Mouse (Mus musculus) embryonic facial prominence, embryonic 10.5 days (tissue): Measurements from ENCODE around the gene Sema7a. TPM values are rescaled to one million over a fixed set of nuclear protein-coding genes. Genes with fewer than 3 reads are reported as not detected.

Experiments used
- DNase-seq: peaks from one replicate; pipeline ENCODE4 v3.0.0-alpha.2; 2017; ENCODE audit warnings: low spot score
- H3K27ac ChIP-seq: fragments of 300-500 bp; sonication (generic); replicated peaks from 2 replicates; pipeline ENCODE4 v1.5.1; 2016; ENCODE audit warnings: mild to moderate bottlenecking
- H3K27me3 ChIP-seq: fragments of 300-500 bp; sonication (generic); replicated peaks from 2 replicates; pipeline ENCODE4 v1.6.1; 2016; ENCODE audit warnings: low read depth, mild to moderate bottlenecking; ENCODE audit not compliant: poor library complexity, severe bottlenecking
- H3K36me3 ChIP-seq: fragments of 300-500 bp; sonication (generic); replicated peaks from 2 replicates; pipeline ENCODE4 v1.6.1; 2016; ENCODE audit warnings: mild to moderate bottlenecking, moderate library complexity
- H3K4me1 ChIP-seq: fragments of 300-500 bp; sonication (generic); 2 replicates; pipeline ENCODE4 v1.6.1; 2016
- H3K4me3 ChIP-seq: fragments of 300-500 bp; sonication (generic); 2 replicates; pipeline ENCODE4 v1.5.1; 2016; ENCODE audit warnings: mild to moderate bottlenecking, moderate library complexity
- H3K9me3 ChIP-seq: fragments of 300-500 bp; sonication (generic); 2 replicates; pipeline ENCODE4 v1.6.1; 2016; ENCODE audit warnings: mild to moderate bottlenecking
- WGBS: fragments of 180-500 bp; shearing (Covaris S2); methylation state at CpG from one replicate; pipeline ENCODE4 v1.1.7; 2016; 5-methylcytosine and 5-hydroxymethylcytosine counted together
- polyA plus RNA-seq: library from polyadenylated mRNA; unstranded; fragments of >200 nt; fragmentation: Nextera tagmentation; extraction: Ambion mirVana; gene quantifications from 2 replicates; pipeline ENCODE4 v1.2.1, GENCODE M21; 2016

Sema7a gene
- polyA plus RNA-seq, 1 experiment from 2014 or later: 0.25 TPM

DNA sequence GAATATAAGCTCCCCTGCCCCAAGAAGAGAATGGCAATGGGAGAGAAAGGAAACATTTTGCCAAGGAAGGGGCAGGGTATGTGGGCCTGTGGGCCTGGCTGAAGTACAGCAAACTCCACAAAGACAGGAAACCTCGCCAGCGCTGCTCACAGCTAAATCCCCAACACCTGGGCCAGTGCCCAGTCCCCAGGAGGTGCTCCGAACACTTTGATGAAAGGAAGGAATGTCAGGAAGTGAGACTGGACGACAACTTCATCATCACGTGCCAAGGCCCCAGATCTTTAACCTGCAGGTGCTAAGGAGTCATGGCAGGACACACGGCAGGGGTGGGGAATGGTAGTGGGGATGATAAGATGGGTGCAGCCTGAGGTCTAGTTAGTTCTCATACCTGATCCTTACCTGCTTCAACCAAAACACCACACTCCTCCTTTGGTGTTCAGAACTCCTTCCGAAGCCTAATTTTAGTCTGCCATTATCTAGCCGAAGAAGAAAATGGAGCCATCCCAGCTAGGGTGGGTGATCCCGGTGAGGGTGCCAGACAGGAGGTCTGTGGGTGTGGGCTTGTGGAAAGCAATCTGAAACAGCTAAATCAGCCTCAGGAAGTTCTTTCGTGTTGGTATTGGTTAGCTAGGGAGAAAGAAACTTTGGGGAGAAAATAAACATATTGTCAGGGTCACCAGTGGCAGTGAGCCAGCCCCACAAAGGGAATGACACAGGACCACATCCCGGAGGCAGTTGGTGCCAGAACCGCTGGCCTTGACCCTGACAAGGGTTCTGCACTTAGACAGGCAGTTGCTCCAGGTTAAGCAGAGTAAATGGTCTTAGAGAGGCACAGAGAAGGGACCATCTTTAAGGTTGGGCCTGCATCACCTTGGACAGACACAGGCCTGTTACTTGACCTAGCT lies 25.6 kb downstream of the Sema7a start:
- WGBS: 78% methylated on average over 12 of the region's 12 CpGs

GRCm38 (mm10) chr9:57967237-57967960 lies 27.5 kb downstream of the Sema7a start:
- H3K36me3 ChIP-seq: no peaks in the 10 kb centered on the region
- H3K9me3 ChIP-seq: no peaks in the 10 kb centered on the region
- DNase-seq: no peak
- H3K27ac ChIP-seq: peak overlapping the region; percentile 48; the same call in 1 of the 2 replicates
- H3K4me3 ChIP-seq: no peak overlapping the region
- H3K4me1 ChIP-seq: peaks cover 49% of the 10 kb centered on the region
- H3K27me3 ChIP-seq: no peaks in the 10 kb centered on the region
- 74% methylated on average over 14 of the region's 14 CpGs for WGBS

More for the DNA sequence above, 25.6 kb downstream of the Sema7a start:
- Histone ChIP-seq H3K9me3 (no peaks in the 10 kb centered on the region), H3K27ac (no peak overlapping the region), H3K4me1 (peaks cover 52% of the 10 kb centered on the region), H3K36me3 (no peaks in the 10 kb centered on the region; the same call in 1 of the 2 replicates), H3K4me3 (no peak overlapping the region), H3K27me3 (peaks cover 7% of the 10 kb centered on the region)
- no peak for DNase-seq

DNA sequence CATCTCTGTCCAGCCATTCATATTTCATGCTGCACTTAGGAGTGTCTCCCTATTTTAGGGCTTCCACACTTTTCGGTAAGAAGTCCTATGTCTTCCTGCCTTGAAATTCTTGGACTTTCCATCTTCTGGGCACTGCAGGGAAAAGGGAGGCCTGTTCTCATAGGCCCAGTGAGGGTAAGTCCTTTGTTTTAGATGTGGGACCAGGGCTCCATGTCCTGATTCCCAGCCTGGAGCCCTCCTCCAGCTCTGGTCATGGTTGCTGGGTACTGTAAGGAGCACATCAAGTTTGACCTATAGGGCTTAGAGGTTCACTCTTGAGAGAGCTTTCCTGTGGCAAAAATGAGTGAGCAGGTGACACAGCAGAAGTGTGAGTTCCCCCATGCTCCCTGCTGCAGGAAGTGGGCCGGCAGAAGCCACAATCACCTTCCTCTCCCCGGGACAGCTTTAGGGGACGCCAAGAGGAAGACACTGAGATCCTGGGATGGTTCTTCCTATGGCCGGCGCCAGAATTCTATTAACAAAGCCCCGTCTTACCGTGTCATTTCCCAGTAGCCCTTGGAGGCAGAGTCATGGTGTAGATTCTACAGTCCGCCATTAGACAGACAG lies 28.4 kb downstream of the Sema7a start:
- no peaks in the 10 kb centered on the region for H3K27me3 ChIP-seq
- DNase-seq: no peak
- H3K4me1 ChIP-seq: peaks cover 52% of the 10 kb centered on the region
- H3K4me3 ChIP-seq: no peak overlapping the region
- no peaks in the 10 kb centered on the region for H3K36me3 ChIP-seq
- no peak overlapping the region for H3K27ac ChIP-seq
- H3K9me3 ChIP-seq: no peaks in the 10 kb centered on the region
- 90% methylated on average over 9 of the region's 9 CpGs for WGBS

DNA sequence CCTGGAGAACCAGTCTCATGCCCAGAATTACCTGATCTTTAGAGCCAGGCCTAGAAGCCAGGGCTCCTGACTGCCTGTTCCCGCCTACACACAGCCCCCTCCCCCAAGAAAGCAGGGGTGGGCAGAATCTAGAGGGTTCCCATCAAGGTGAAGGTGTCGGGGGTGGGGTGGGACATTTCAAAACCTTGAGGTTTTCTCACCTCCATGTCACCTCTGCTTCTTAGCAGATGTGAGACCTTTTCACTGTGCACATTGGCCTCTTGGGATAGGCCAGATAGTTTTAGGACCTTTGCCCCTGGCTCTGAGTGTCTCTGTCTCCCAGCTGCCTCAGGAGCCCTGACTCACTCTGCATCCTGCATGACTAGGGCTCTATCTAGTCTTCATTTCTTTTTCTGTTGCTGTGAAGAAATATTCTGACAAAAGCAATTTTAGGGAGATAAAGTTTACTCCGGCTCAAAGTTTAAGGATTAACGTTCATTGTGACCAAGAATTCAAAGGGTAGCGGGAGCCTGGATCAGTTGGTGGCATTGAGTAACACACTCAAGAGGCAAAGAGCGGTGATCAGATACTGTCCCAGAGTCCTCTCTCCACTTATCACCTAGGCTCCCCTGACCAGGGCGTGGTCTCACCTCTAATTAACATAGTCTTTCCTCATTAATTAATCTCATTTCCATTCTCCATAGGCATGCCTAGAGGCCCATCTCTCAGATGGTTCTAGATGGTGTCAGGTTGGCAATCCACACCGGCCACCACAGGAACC lies 29.1 kb downstream of the Sema7a start:
- H3K27ac ChIP-seq: no peak overlapping the region
- 92% methylated on average over 8 of the region's 8 CpGs for WGBS
- DNase-seq: no peak

GRCm38 (mm10) chr9:57969736-57970495 lies 30.0 kb downstream of the Sema7a start:
- H3K9me3 ChIP-seq: no peaks in the 10 kb centered on the region
- H3K27me3 ChIP-seq: no peaks in the 10 kb centered on the region
- no peak for DNase-seq
- WGBS: 73% methylated on average over 11 of the region's 11 CpGs
- H3K4me3 ChIP-seq: no peak overlapping the region
- peaks cover 47% of the 10 kb centered on the region for H3K4me1 ChIP-seq
- 0 out of 2 replicates have a peak overlapping the region, but pooled peaks have one; percentile 37 for H3K27ac ChIP-seq
- H3K36me3 ChIP-seq: no peaks in the 10 kb centered on the region

More for the DNA sequence above, 29.1 kb downstream of the Sema7a start:
- Histone ChIP-seq H3K9me3 (no peaks in the 10 kb centered on the region), H3K36me3 (no peaks in the 10 kb centered on the region), H3K4me3 (no peak overlapping the region), H3K27me3 (no peaks in the 10 kb centered on the region), H3K4me1 (peaks cover 55% of the 10 kb centered on the region)

- 95% methylated on average over 5 of the region's 5 CpGs for WGBS
- DNase-seq: no peak
- H3K27me3 ChIP-seq: no peaks in the 10 kb centered on the region
- no peaks in the 10 kb centered on the region for H3K9me3 ChIP-seq
- no peak overlapping the region for H3K4me3 ChIP-seq
- no peaks in the 10 kb centered on the region for H3K36me3 ChIP-seq
- peaks cover 47% of the 10 kb centered on the region for H3K4me1 ChIP-seq
- no peak overlapping the region for H3K27ac ChIP-seq
Measured at GRCm38 (mm10) chr9:57971413-57971812, 31.5 kb downstream of the Sema7a start.

DNA sequence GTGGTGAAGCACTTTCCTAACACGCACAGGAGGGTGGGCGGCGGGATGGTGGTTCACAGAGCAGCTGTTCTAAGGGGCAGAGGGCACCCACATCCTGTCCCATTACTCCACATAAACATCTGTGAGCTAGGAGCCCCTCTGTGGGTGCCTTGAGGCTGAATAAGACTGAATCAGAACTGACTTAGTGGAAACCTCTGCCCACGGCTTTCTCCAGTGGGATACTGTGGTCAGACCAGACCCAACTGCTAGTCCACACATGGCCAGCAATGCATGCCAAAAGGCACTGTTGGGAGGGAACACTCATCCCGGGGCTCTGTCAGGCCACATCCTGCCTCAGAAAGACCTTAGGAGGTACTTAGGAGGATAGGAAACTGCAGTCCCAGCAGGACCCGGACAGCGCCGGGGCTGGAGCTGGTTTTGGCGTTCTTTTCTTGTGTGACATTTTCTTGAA lies 32.3 kb downstream of the Sema7a start:
- no peak overlapping the region for H3K4me3 ChIP-seq
- peaks cover 46% of the 10 kb centered on the region for H3K4me1 ChIP-seq
- H3K27ac ChIP-seq: peak overlapping the region; percentile 71
- no peaks in the 10 kb centered on the region for H3K27me3 ChIP-seq
- no peaks in the 10 kb centered on the region for H3K9me3 ChIP-seq
- no peaks in the 10 kb centered on the region for H3K36me3 ChIP-seq
- DNase-seq: peak; percentile 45
- 61% methylated on average over 9 of the region's 9 CpGs for WGBS

DNA sequence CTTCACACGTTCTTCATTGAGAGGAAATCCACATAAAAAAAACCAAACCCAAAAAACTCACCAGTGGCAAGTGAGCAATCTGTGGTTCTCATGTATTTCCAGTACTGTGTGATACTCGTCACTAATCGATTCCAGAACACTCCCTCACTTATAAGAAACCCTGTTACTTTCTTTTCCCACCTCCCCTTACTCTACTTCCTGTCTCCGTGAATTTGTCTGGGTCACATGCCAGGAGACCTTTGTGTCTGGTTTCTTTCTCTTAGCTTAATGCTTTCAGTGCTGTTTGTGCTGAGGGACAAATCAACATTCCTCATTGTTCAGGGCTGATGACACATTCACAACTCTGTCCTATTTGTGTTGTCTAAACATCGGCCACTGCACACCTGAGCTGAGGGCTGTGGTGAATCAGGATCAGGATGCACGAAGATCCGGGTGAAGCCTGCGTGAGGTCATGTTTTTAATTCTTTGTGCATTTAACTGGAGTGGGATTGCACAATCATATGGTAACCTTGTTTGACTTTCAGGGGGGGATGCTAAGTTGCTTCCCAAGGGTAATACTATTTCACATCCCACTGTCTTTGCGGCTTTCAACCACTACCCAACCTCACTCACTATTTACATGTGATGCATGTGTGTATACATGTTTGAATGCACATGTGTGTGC lies 33.0 kb downstream of the Sema7a start:
- Histone ChIP-seq H3K27me3 (no peaks in the 10 kb centered on the region), H3K27ac (peak overlapping the region; percentile 71), H3K4me3 (no peak overlapping the region), H3K9me3 (0 out of 2 replicates have a peak, but pooled peaks cover 2% of the 10 kb centered on the region), H3K36me3 (no peaks in the 10 kb centered on the region), H3K4me1 (peaks cover 38% of the 10 kb centered on the region)
- WGBS: 50% methylated on average over 9 of the region's 9 CpGs
- peak; percentile 32 for DNase-seq

GRCm38 (mm10) chr9:57973440-57974066 lies 33.6 kb downstream of the Sema7a start:
- Histone ChIP-seq H3K9me3 (0 out of 2 replicates have a peak, but pooled peaks cover 2% of the 10 kb centered on the region), H3K4me3 (no peak overlapping the region), H3K27ac (peak overlapping the region; percentile 71), H3K36me3 (no peaks in the 10 kb centered on the region), H3K4me1 (peaks cover 36% of the 10 kb centered on the region), H3K27me3 (no peaks in the 10 kb centered on the region)
- no peak for DNase-seq
- 86% methylated on average over 6 of the region's 6 CpGs for WGBS

- 58% methylated on average over 5 of the region's 5 CpGs for WGBS
- DNase-seq: no peak
- no peak overlapping the region for H3K4me3 ChIP-seq
Measured at GRCm38 (mm10) chr9:57974221-57974620, 34.3 kb downstream of the Sema7a start.

More at GRCm38 (mm10) chr9:57974221-57974620, 34.3 kb downstream of the Sema7a start:
- Histone ChIP-seq H3K27ac (0 out of 2 replicates have a peak overlapping the region, but pooled peaks have one; percentile 5), H3K36me3 (no peaks in the 10 kb centered on the region), H3K27me3 (no peaks in the 10 kb centered on the region), H3K9me3 (0 out of 2 replicates have a peak, but pooled peaks cover 2% of the 10 kb centered on the region), H3K4me1 (peaks cover 32% of the 10 kb centered on the region)
